Mouse (Mus musculus) forebrain, embryonic 15.5 days (tissue): ENCODE measurements around the gene Bmp7. TPM values are rescaled to one million over a fixed set of nuclear protein-coding genes. Genes with fewer than 3 reads are reported as not detected.
A peak's percentile ranks its signal among the peaks of the same experiment; 100 is the strongest.

ENCODE experiments used
- ATAC-seq: fragments of 200-750 bp; cut with Nextera tagmentation; replicated peaks from 2 replicates; pipeline ENCODE4 v1.8.0; 2017; ENCODE audit warnings: mild to moderate bottlenecking, moderate TSS enrichment, moderate library complexity
- H3K27ac ChIP-seq: fragments of 300-500 bp; sonication (generic); replicated peaks from 2 replicates; pipeline ENCODE4 v1.5.1; 2015; ENCODE audit warnings: mild to moderate bottlenecking, inconsistent platforms
- H3K27me3 ChIP-seq: fragments of 300-500 bp; sonication (generic); 2 replicates; pipeline ENCODE4 v1.6.1; 2015; ENCODE audit warnings: inconsistent platforms
- H3K36me3 ChIP-seq: fragments of 300-500 bp; sonication (generic); 2 replicates; pipeline ENCODE4 v1.6.1; 2015; ENCODE audit warnings: mild to moderate bottlenecking, inconsistent platforms
- H3K4me1 ChIP-seq: fragments of 300-500 bp; sonication (generic); 2 replicates; pipeline ENCODE4 v1.6.1; 2015; ENCODE audit warnings: inconsistent platforms
- H3K4me2 ChIP-seq: fragments of 300-500 bp; sonication (generic); replicated peaks from 2 replicates; pipeline ENCODE4 v1.6.1; 2015; ENCODE audit warnings: mild to moderate bottlenecking, inconsistent platforms
- H3K4me3 ChIP-seq: fragments of 300-500 bp; sonication (generic); 2 replicates; pipeline ENCODE4 v1.5.1; 2015; ENCODE audit warnings: mild to moderate bottlenecking, inconsistent platforms
- H3K9ac ChIP-seq: fragments of 300-500 bp; sonication (generic); replicated peaks from 2 replicates; pipeline ENCODE4 v1.6.1; 2015; ENCODE audit warnings: mild to moderate bottlenecking, inconsistent platforms
- H3K9me3 ChIP-seq: fragments of 300-500 bp; sonication (generic); 2 replicates; pipeline ENCODE4 v1.6.1; 2016; ENCODE audit warnings: inconsistent platforms
- WGBS: fragments of 180-500 bp; shearing (Covaris S2); methylation state at CpG from one replicate; pipeline ENCODE4 v1.1.7; 2015; ENCODE audit warnings: mixed read lengths; 5-methylcytosine and 5-hydroxymethylcytosine counted together
- polyA plus RNA-seq: library from polyadenylated mRNA; unstranded; fragments of >200 nt; fragmentation: Nextera tagmentation; extraction: Ambion mirVana; gene quantifications from 2 replicates; pipeline ENCODE4 v1.2.1, GENCODE M21; 2015

Gene Bmp7
- polyA plus RNA-seq, 1 experiment from 2014 or later, result 9.5 TPM

DNA sequence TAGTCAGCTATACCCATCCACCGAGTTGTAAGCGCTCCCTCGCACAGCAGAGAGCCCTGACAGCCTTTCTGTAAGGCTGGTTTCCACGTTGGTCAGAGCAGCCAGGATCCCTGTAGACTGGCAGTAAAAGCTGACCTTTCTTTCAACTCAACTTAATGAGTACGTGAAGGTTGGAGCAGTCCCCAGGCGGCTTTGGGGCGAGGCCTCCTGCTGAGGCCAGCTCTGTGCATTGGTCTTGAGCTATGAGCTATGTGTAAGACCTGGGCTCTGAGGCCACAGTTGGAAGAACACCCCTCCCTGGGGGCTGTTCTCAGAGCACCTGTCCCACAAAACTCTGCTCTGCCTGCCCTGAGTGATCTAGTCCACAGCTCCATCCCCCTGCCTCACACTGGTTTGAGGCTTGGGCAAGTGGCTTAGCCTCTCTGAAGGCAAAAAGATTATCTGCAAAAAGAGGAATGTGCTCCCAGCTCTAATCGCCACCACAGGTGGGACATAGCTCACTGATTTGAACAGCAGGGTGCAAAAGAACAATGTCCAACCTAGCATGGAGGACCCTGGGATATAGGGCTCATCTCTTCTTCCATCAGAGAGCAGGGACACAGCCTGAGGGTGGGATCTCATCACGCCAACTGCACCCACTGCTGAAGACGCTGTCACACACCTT is 100.7 kb downstream of the Bmp7 start:
- WGBS, result 25% methylated on average over 10 of the region's 10 CpGs
- H3K4me1 ChIP-seq, result 0 out of 2 replicates have a peak, but pooled peaks cover 2% of the 10 kb centered on the region
- no peak for ATAC-seq
- H3K4me3 ChIP-seq, result no peak overlapping the region
- no peak overlapping the region for H3K27ac ChIP-seq
- no peaks in the 10 kb centered on the region for H3K9me3 ChIP-seq
- no peaks in the 10 kb centered on the region for H3K27me3 ChIP-seq
- H3K9ac ChIP-seq, result no peak overlapping the region
- H3K36me3 ChIP-seq, result no peaks in the 10 kb centered on the region
- no peak overlapping the region for H3K4me2 ChIP-seq

- Histone ChIP-seq H3K36me3 (no peaks in the 10 kb centered on the region), H3K4me3 (no peak overlapping the region), H3K4me1 (0 out of 2 replicates have a peak, but pooled peaks cover 4% of the 10 kb centered on the region), H3K27ac (no peak overlapping the region), H3K27me3 (no peaks in the 10 kb centered on the region), H3K9me3 (no peaks in the 10 kb centered on the region), H3K9ac (no peak overlapping the region), H3K4me2 (no peak overlapping the region)
- ATAC-seq, result no peak
- 85% methylated on average over 6 of the region's 6 CpGs for WGBS
Measured at GRCm38 (mm10) chr2:172836516-172836915, 103.6 kb downstream of the Bmp7 start.

DNA sequence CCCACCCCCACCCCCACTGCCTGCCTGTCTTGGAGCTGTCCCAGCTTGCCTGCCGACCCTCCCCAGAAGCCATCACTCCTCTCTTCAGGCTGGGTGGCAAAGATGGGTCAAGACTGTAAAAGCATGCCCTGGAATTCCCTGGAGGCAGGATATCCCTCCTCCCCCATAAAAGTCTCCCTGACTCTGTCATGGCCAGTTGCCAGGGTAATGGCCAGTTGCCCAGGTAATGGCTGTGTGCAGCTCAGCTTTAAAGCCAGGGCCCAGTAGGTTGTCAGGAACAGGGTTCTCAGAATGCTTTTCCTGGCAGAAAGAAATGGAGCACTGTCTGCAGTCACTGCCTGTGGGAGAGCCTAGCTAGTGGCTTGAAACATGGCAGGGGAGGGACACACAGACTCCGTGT is 106.9 kb downstream of the Bmp7 start:
- ATAC-seq, result no peak
- H3K9ac ChIP-seq, result no peak overlapping the region
- 0 out of 2 replicates have a peak, but pooled peaks cover 4% of the 10 kb centered on the region for H3K4me1 ChIP-seq
- no peaks in the 10 kb centered on the region for H3K27me3 ChIP-seq
- no peak overlapping the region for H3K27ac ChIP-seq
- no peaks in the 10 kb centered on the region for H3K9me3 ChIP-seq
- H3K36me3 ChIP-seq, result no peaks in the 10 kb centered on the region
- H3K4me2 ChIP-seq, result no peak overlapping the region
- H3K4me3 ChIP-seq, result no peak overlapping the region
- 33% methylated on average over 2 of the region's 2 CpGs for WGBS

DNA sequence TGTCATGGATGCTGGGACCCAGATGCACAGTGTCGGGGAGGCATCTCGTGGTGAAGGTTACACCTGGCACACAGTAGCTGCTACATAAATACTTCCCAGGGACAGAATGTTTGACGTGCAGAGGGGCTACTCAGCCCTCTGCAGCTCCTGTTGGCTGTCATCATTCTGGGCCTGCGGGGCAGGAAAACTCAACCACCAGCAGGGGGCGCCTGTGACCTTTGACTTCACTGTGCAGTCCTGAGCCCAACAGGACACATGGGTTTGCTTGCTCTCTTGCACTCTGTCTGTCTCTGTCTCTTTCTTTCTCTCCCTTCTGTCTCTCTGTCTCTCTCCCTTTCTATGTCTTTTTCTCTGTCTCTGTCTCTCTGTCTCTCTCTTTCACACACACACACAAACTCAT is 108.4 kb downstream of the Bmp7 start:
- Histone ChIP-seq H3K9ac (no peak overlapping the region), H3K4me1 (0 out of 2 replicates have a peak, but pooled peaks cover 2% of the 10 kb centered on the region), H3K36me3 (no peaks in the 10 kb centered on the region), H3K4me2 (no peak overlapping the region), H3K9me3 (no peaks in the 10 kb centered on the region), H3K4me3 (no peak overlapping the region), H3K27me3 (no peaks in the 10 kb centered on the region), H3K27ac (no peak overlapping the region)
- peak; percentile 51; the same call in 1 of the 2 replicates for ATAC-seq
- WGBS, result 24% methylated on average over 5 of the region's 5 CpGs

DNA sequence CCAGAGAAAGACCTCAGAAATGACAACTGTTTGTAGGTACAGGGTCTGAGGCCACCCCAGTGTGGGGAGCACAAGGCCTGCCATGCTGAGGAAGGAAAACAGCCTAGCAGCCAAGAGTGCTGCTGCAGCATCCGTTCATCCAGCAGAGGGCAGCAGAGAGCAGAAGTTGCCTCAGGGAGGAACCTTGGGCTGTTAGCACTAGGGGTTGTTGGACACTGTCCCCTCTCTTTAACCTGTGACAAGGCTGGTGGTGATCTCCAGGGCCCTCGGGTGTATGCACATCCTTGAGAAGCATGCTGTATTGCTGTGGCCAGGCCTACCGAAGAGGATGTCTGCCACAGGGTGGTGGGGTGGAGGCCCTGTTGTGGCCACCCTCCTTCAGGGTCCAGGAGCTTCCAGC is 109.0 kb downstream of the Bmp7 start:
- Histone ChIP-seq H3K9ac (no peak overlapping the region), H3K9me3 (no peaks in the 10 kb centered on the region)
- 11% methylated on average over 3 of the region's 3 CpGs for WGBS

GRCm38 (mm10) chr2:172828229-172828628 is 111.9 kb downstream of the Bmp7 start:
- WGBS, result 64% methylated on average over 5 of the region's 5 CpGs
- Histone ChIP-seq H3K27ac (no peak overlapping the region), H3K4me1 (peaks cover 13% of the 10 kb centered on the region), H3K4me3 (no peak overlapping the region), H3K9me3 (no peaks in the 10 kb centered on the region), H3K36me3 (no peaks in the 10 kb centered on the region), H3K27me3 (peaks cover 17% of the 10 kb centered on the region), H3K4me2 (no peak overlapping the region), H3K9ac (no peak overlapping the region)
- no peak for ATAC-seq

More for the DNA sequence above, 109.0 kb downstream of the Bmp7 start:
- Histone ChIP-seq H3K4me3 (no peak overlapping the region), H3K36me3 (no peaks in the 10 kb centered on the region), H3K4me2 (no peak overlapping the region), H3K4me1 (0 out of 2 replicates have a peak, but pooled peaks cover 2% of the 10 kb centered on the region), H3K27me3 (no peaks in the 10 kb centered on the region), H3K27ac (no peak overlapping the region)
- peak; percentile 57 for ATAC-seq

- 45% methylated on average over 7 of the region's 7 CpGs for WGBS
- no peak overlapping the region for H3K4me3 ChIP-seq
- no peaks in the 10 kb centered on the region for H3K9me3 ChIP-seq
- H3K4me2 ChIP-seq, result no peak overlapping the region
- H3K4me1 ChIP-seq, result peaks cover 11% of the 10 kb centered on the region
- no peak overlapping the region for H3K9ac ChIP-seq
- no peak overlapping the region for H3K27ac ChIP-seq
- no peak for ATAC-seq
- H3K27me3 ChIP-seq, result peaks cover 21% of the 10 kb centered on the region
- no peaks in the 10 kb centered on the region for H3K36me3 ChIP-seq
Measured at GRCm38 (mm10) chr2:172827564-172827963, 112.6 kb downstream of the Bmp7 start.

GRCm38 (mm10) chr2:172825785-172826145 is 114.4 kb downstream of the Bmp7 start:
- 93% methylated on average over 11 of the region's 11 CpGs for WGBS
- no peak overlapping the region for H3K27ac ChIP-seq
- peaks cover 22% of the 10 kb centered on the region for H3K27me3 ChIP-seq
- no peak overlapping the region for H3K4me3 ChIP-seq
- H3K9me3 ChIP-seq, result no peaks in the 10 kb centered on the region
- no peak for ATAC-seq
- H3K4me2 ChIP-seq, result no peak overlapping the region
- H3K4me1 ChIP-seq, result peaks cover 11% of the 10 kb centered on the region
- no peaks in the 10 kb centered on the region for H3K36me3 ChIP-seq
- no peak overlapping the region for H3K9ac ChIP-seq

GRCm38 (mm10) chr2:172824906-172825784 is 115.0 kb downstream of the Bmp7 start:
- peak overlapping the region; percentile 17 for H3K4me3 ChIP-seq

GRCm38 (mm10) chr2:172818631-172819230 is 121.4 kb downstream of the Bmp7 start:
- ATAC-seq, result no peak
- WGBS, result 85% methylated on average over 9 of the region's 10 CpGs
- H3K9me3 ChIP-seq, result no peaks in the 10 kb centered on the region

More at GRCm38 (mm10) chr2:172824906-172825784, 115.0 kb downstream of the Bmp7 start:
- no peaks in the 10 kb centered on the region for H3K9me3 ChIP-seq
- peak overlapping the region; percentile 24 for H3K4me2 ChIP-seq
- H3K4me1 ChIP-seq, result peaks cover 11% of the 10 kb centered on the region
- peak; percentile 66 for ATAC-seq
- no peak overlapping the region for H3K27ac ChIP-seq
- 18% methylated on average over 43 of the region's 43 CpGs for WGBS
- H3K9ac ChIP-seq, result no peak overlapping the region
- H3K27me3 ChIP-seq, result peaks cover 22% of the 10 kb centered on the region
- no peaks in the 10 kb centered on the region for H3K36me3 ChIP-seq

More at GRCm38 (mm10) chr2:172818631-172819230, 121.4 kb downstream of the Bmp7 start:
- H3K4me1 ChIP-seq, result no peaks in the 10 kb centered on the region
- H3K9ac ChIP-seq, result no peak overlapping the region
- no peak overlapping the region for H3K4me2 ChIP-seq
- H3K36me3 ChIP-seq, result no peaks in the 10 kb centered on the region
- no peak overlapping the region for H3K27ac ChIP-seq
- no peak overlapping the region for H3K4me3 ChIP-seq
- H3K27me3 ChIP-seq, result peaks cover 10% of the 10 kb centered on the region
